Mouse (Mus musculus) v-Abl transformed pro-B cells (cell line): Measurements from ENCODE around the gene Poc1a.

Source experiments
- in situ Hi-C, 2 experiments: fragments of 400-800 bp; cut with MboI; formaldehyde crosslinking; loops; one replicate each; pipeline ENCODE4 v1.15.1; 2025; ENCODE audit not compliant: unreplicated experiment in 2 of 2

Poc1a gene

GRCm38 (mm10) chr9:106355217-106355974, 74.5 kb downstream of the Poc1a start:
- in situ Hi-C loops = no loop called here

- in situ Hi-C loops = no loop called here
Observed at GRCm38 (mm10) chr9:106355975-106356286, 75.1 kb downstream of the Poc1a start.

- in situ Hi-C loops = no loop called here
Observed at GRCm38 (mm10) chr9:106356323-106356844, 75.5 kb downstream of the Poc1a start.

- in situ Hi-C loops = no loop called here
Observed at GRCm38 (mm10) chr9:106357167-106357566, 76.3 kb downstream of the Poc1a start.

- in situ Hi-C loops = no loop called here
Observed at GRCm38 (mm10) chr9:106359297-106359696, 78.4 kb downstream of the Poc1a start.

- in situ Hi-C loops = no loop called here
Observed at GRCm38 (mm10) chr9:106361140-106361539, 80.3 kb downstream of the Poc1a start.

GRCm38 (mm10) chr9:106365333-106365732, 84.5 kb downstream of the Poc1a start:
- in situ Hi-C loops = no loop called here

GRCm38 (mm10) chr9:106366188-106366587, 85.3 kb downstream of the Poc1a start:
- in situ Hi-C loops = no loop called here

GRCm38 (mm10) chr9:106367001-106367400, 86.1 kb downstream of the Poc1a start:
- in situ Hi-C loops = no loop called here

GRCm38 (mm10) chr9:106367592-106368111, 86.8 kb downstream of the Poc1a start:
- in situ Hi-C loops = no loop called here

GRCm38 (mm10) chr9:106368112-106368717, 87.4 kb downstream of the Poc1a start, which contains the start of gene Dusp7:
Gene Dusp7, plus strand, starts transcription at chr9:106368632.
- in situ Hi-C loops = no loop called here

GRCm38 (mm10) chr9:106368831-106369501, 88.1 kb downstream of the Poc1a start:
- in situ Hi-C loops = no loop called here

- in situ Hi-C loops = no loop called here
Observed at GRCm38 (mm10) chr9:106369801-106370485, 89.1 kb downstream of the Poc1a start.

- in situ Hi-C loops = no loop called here
Observed at GRCm38 (mm10) chr9:106370620-106371383, 89.9 kb downstream of the Poc1a start.

- in situ Hi-C loops = no loop called here
Observed at GRCm38 (mm10) chr9:106371384-106371671, 90.5 kb downstream of the Poc1a start.

GRCm38 (mm10) chr9:106371776-106372175, 90.9 kb downstream of the Poc1a start:
- in situ Hi-C loops = no loop called here

GRCm38 (mm10) chr9:106372431-106373412, 91.9 kb downstream of the Poc1a start:
- in situ Hi-C loops = no loop called here

GRCm38 (mm10) chr9:106373973-106374372, 93.1 kb downstream of the Poc1a start:
- in situ Hi-C loops = no loop called here

- in situ Hi-C loops = no loop called here
Observed at GRCm38 (mm10) chr9:106377247-106377646, 96.4 kb downstream of the Poc1a start.
